Mouse (Mus musculus) adrenal gland, postnatal 36 days (tissue): ENCODE data around the gene Gm11937. TPM values are rescaled to one million over a fixed set of nuclear protein-coding genes. Genes with fewer than 3 reads are reported as not detected.
A peak's percentile ranks its signal among the peaks of the same experiment; 100 is the strongest.

Experiments used
- DNase-seq, 2 experiments: peaks; one replicate each; pipeline ENCODE4 v3.0.0; 2021; ENCODE audit warnings: mixed read lengths in 1 of 2
- total RNA-seq, 2 experiments: library from RNA; stranded (reverse); gene quantifications; 2 replicates each; pipeline ENCODE4 v1.2.3; 2021

Gm11937 gene
- total RNA-seq, 2 experiments from 2014 or later = not detected

DNA sequence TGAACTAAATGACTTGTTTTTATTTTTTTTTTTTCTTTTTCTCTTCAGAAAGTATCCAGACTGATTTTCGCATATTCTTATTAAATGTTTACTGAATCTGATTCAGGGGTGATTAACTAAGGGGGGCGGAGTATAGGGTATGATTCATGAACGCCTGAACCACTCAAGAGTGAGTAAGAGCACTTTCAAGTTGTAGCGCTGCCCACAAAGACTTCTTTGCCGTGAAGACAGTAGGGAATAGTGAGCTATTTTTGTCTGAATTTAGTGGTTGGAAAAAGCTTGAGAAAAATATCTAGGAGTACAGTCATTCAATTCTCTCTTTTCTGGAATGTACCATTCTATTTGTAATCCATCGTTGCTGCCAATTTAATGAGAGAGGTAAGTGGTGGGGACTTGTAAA lies 28.4 kb downstream of the Gm11937 start:
- no peak for DNase-seq

DNA sequence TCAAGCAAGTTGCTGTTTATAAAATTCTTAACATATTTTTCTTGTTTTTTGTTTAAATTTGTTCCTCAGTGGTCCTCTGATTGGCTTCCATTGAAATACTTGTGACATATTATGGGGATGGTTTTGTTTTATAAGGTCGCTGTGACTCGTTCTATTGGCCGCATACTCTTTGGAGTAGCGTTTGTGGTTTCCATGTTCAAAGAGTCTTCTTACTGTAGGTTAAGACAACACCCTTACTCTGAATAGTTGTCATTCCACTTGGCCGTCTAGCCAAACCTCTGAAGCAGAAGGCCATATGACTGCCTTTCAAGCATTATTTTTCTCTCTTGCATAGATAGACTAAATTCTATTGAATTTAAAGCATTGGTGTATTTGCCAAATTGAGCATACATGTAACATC lies 28.9 kb downstream of the Gm11937 start:
- DNase-seq = no peak

DNA sequence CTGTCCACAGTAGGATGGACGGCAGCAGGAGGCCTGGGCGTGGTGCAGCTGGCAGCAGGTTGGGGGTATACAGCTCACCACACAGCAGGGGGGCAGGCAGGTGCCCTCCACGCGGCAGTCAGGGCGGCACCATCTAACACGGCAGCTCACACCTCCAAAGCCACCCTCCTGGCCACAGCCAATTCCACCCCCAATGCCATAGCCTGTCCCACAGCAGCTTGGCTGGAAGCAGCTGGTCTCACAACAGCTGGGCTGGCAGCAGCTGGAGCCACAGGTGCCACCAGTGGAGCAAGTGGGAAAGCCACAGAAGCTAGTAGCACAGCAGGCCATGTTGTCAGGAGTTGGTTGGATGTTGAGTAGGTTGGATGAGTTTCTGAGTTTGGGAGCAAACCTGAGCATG lies 29.4 kb downstream of the Gm11937 start, which contains the start of gene Krtap1-5:
Krtap1-5 (minus strand) TSS at position 381 of the 400 bp plus-strand sequence.
- DNase-seq = no peak

DNA sequence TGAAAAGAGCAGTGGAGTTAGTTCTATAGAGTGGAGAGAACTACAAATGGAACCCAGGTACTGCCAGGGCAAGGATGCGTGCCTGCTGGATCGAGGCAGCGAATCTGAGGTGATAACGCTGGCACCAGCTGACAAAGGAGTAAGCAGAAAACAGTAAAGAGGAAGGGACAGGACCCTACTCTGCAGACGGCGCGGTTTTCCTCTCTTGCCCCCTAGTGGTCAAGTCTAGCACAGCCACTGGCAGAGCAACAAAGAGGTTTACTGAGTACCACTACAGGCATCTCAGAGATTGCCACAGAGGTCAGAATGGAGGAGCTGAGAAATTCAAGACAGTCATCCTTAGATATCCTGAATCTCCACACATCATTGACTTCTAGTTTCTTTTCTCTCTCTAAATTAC lies 35.9 kb downstream of the Gm11937 start:
- DNase-seq = peak; percentile 74 to 78

DNA sequence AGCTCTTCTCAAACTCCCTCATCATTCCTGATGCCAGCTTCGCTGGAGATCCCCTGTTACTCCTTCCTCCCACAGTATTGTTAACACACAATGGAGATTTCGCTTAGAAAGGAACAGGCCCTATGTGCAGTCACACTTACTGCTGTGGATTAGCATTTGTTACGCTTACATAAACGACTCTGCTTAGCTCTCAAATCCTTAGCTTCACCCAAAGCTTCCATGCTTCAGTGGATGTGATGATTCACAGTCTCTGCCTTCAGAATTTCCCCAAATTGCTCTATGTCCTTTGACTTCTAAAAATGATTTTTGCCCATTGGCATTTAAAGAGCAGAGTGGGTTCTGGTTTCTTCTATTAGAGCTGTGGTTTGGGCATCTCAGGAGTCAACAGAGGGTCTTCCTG lies 36.8 kb downstream of the Gm11937 start:
- no peak for DNase-seq

DNA sequence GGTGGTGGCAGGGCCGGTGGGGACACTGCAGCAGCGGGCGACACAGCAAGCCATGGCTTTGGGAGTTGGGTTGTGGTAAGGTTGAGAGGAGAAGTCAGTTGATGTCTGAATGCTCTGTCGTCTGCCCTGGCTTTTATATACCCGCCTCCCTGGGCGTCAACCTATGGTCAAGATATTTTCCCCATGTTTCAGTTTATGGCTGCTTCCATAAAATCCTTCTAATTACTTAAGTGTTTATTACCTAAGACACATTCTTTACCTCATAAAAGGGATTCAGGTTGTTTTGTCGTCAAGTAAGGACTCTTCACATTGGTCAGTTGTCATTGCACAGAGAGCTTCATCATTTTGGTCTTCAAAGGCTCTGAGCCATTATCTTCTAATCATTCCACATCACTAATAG lies 43.5 kb downstream of the Gm11937 start, which contains the start of gene Krtap3-1:
Krtap3-1 (minus strand) TSS at position 101 of the 400 bp plus-strand sequence.
- DNase-seq = no peak

DNA sequence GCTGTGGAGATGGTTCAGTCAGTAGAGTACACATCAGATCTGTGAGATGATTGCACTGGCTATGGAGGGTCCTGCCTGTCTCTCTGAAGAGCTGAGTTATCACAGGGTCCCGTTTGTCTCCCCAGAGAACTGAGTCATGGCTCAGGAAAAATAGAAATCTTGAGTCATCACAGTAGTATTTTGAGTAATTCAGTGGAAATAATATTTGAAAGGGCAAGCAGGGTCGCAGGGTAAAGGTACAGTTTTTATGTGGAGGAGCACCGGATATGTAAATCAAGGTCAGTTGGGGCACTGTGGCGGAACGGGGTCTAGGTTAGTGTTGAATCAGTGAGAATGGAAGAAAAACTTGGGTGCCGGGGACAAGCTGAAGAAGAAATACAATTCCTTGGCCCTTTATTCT lies 47.4 kb downstream of the Gm11937 start:
- DNase-seq = peak in 1 of 2 experiments; percentile 1

Other genes starting within 250 kb of the Gm11937 start
- gene Krt28, start 235.3 kb downstream of the Gm11937 start, total RNA-seq = not detected
- 1 to 10 TPM; 4.4 to 6.4 TPM for gene Krt10, start 220.8 kb downstream of the Gm11937 start, total RNA-seq
- gene Krt12, start 187.9 kb downstream of the Gm11937 start, total RNA-seq = not detected
- under 1 TPM in 1 of 2 experiments, not detected in 1; 0.26 TPM for gene Krt20, start 172.0 kb downstream of the Gm11937 start, total RNA-seq
- gene Krt23, start 117.1 kb downstream of the Gm11937 start, total RNA-seq = under 1 TPM in 1 of 2 experiments, not detected in 1; 0.16 TPM
- gene Krt39, start 88.9 kb downstream of the Gm11937 start, total RNA-seq = not detected
- not detected for gene Krt40, start 67.0 kb downstream of the Gm11937 start, total RNA-seq
- not detected for gene Krtap3-3, start 59.3 kb downstream of the Gm11937 start, total RNA-seq
- gene Krtap3-2, start 53.3 kb downstream of the Gm11937 start, total RNA-seq = not detected
- not detected for gene Gm11939, start 50.7 kb downstream of the Gm11937 start, total RNA-seq
- gene Krtap3-1, start 43.6 kb downstream of the Gm11937 start, total RNA-seq = not detected
- gene Krtap1-5, start 29.2 kb downstream of the Gm11937 start, total RNA-seq = not detected
- gene Krtap1-4, start 26.5 kb downstream of the Gm11937 start, total RNA-seq = not detected
- gene Krtap1-3, start 18.9 kb downstream of the Gm11937 start, total RNA-seq = not detected
- not detected for gene Krtap9-3, start 12.1 kb downstream of the Gm11937 start, total RNA-seq
- gene Gm11938, start 6.9 kb downstream of the Gm11937 start, total RNA-seq = not detected
- not detected for gene Krtap2-4, start 4.7 kb upstream of the Gm11937 start, total RNA-seq
- gene Gm11562, start 10.2 kb upstream of the Gm11937 start, total RNA-seq = not detected
- not detected for gene Krtap4-1, start 18.0 kb upstream of the Gm11937 start, total RNA-seq
- not detected for gene Krtap4-2, start 24.9 kb upstream of the Gm11937 start, total RNA-seq
- not detected for gene Krtap4-7, start 33.9 kb upstream of the Gm11937 start, total RNA-seq
- gene Gm11555, start 40.0 kb upstream of the Gm11937 start, total RNA-seq = not detected
- not detected for gene Gm11563, start 48.8 kb upstream of the Gm11937 start, total RNA-seq
- not detected for gene Krtap4-6, start 55.8 kb upstream of the Gm11937 start, total RNA-seq
- gene Gm14190, start 80.6 kb upstream of the Gm11937 start, total RNA-seq = not detected
- gene Gm14180, start 124.1 kb upstream of the Gm11937 start, total RNA-seq = not detected
- gene Gm11595, start 162.7 kb upstream of the Gm11937 start, total RNA-seq = not detected
- not detected for gene Krtap4-8, start 170.5 kb upstream of the Gm11937 start, total RNA-seq
- gene Krtap4-9, start 175.0 kb upstream of the Gm11937 start, total RNA-seq = not detected
- gene Gm11596, start 183.3 kb upstream of the Gm11937 start, total RNA-seq = not detected
- not detected for gene Gm11569, start 188.7 kb upstream of the Gm11937 start, total RNA-seq
- not detected for gene Gm11554, start 194.3 kb upstream of the Gm11937 start, total RNA-seq
- gene Krtap4-13, start 199.7 kb upstream of the Gm11937 start, total RNA-seq = not detected
- gene Gm11564, start 205.5 kb upstream of the Gm11937 start, total RNA-seq = not detected
- not detected for gene 2300003K06Rik, start 227.9 kb upstream of the Gm11937 start, total RNA-seq
- not detected for gene Krtap4-16, start 241.4 kb upstream of the Gm11937 start, total RNA-seq
- gene Gm11568, start 247.7 kb upstream of the Gm11937 start, total RNA-seq = not detected